8 mouse cellular contexts compared by ENCODE assay signal in the genomic region with DNA sequence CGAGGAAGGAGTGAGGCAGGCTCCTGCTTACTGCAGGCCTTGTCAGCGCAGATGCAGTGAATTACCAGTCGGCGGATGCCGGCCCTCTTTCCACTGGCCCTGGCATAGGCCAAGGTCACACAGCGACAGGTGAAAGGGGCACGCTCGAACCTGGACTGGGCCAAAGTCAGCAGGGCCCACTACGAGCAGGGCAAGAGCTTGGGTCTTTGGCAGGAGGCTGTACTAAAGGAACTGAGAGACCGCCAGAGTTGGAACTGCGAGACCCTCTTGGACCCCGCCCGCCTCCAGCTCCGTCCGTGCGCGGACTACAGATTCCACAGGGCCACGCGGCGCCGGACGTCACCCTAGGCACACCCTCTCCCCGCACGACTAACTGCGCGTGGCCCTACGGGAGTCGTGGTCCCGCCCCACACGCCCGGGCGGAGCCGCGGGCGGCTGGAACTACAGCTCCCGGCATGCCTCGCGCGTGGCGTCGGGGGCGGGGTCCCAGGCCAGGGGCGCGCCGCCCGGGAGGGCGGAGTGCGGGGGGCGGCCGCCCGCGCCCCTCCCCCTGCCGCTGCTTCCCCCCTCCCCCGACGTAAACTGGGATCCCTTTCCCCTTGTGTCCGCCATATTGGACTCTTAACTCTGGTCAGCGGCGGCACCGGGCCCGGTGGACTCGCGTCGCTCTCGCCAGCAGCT. TPM values are rescaled to one million over a fixed set of nuclear protein-coding genes. Genes with fewer than 3 reads are reported as not detected.
DNase-seq lines count a peak whose midpoint lies in the region; ATAC-seq and TF ChIP-seq lines count a peak whose summit lies in the region.

Fam193a (plus strand) TSS at position 593 of the 681 bp plus-strand sequence.

- no peaks in the 10 kb centered on the region for H3K27me3 ChIP-seq in embryonic facial prominence, embryonic 15.5 days
- H3K27me3 ChIP-seq in limb, embryonic 14.5 days (ENCODE audit: control insufficient read depth, insufficient read depth, low read length) = no peaks in the 10 kb centered on the region
- H3K27me3 ChIP-seq in midbrain, postnatal 0 days (ENCODE audit: insufficient read depth, low read length) = no peaks in the 10 kb centered on the region

- 0 out of 2 replicates have a peak, but pooled peaks have one; percentile 37 for TF ChIP-seq POLR2A in bone marrow, adult 2 months (IDR thresholded peaks at IDR 0.05; ENCODE audit: borderline replicate concordance, control insufficient read depth, low read depth, low read length)
- TF ChIP-seq POLR2A in limb, embryonic 14.5 days (IDR thresholded peaks at IDR 0.05; ENCODE audit: borderline replicate concordance, extremely low read depth, insufficient read depth, insufficient read length) = peak; percentile 70; the same call in 1 of the 2 replicates

- H3K4me1 ChIP-seq in bone marrow, adult 2 months (ENCODE audit: control insufficient read depth, insufficient read depth, low read length) = no peaks in the 10 kb centered on the region
- peaks cover 16% of the 10 kb centered on the region for H3K4me1 ChIP-seq in embryonic facial prominence, embryonic 15.5 days
- H3K4me1 ChIP-seq in limb, embryonic 14.5 days (ENCODE audit: control insufficient read depth, insufficient read depth, low read length) = peaks cover 17% of the 10 kb centered on the region
- H3K4me1 ChIP-seq in midbrain, postnatal 0 days (ENCODE audit: insufficient read depth, low read length) = peaks cover 13% of the 10 kb centered on the region; the same call in 1 of the 2 replicates

- H3K9me3 ChIP-seq in embryonic facial prominence, embryonic 15.5 days (replicated peaks) = no peaks in the 10 kb centered on the region
- H3K9me3 ChIP-seq in limb, embryonic 14.5 days (ENCODE audit: control insufficient read depth, low read length) = no peaks in the 10 kb centered on the region
- no peaks in the 10 kb centered on the region for H3K9me3 ChIP-seq in midbrain, postnatal 0 days (ENCODE audit: low read length)

- DNase-seq in 416B (ENCODE audit: low read depth) = peak; percentile 93
- peak; percentile 94 for DNase-seq in heart, adult 8-10 months (ENCODE audit: low spot score)
- DNase-seq in kidney, adult 9 months = peak; percentile 98
- peak; percentile 97 for DNase-seq in limb, embryonic 14.5 days (ENCODE audit: low spot score)
- peak; percentile 98 for DNase-seq in midbrain, postnatal 0 days (ENCODE audit: low spot score)
- peak; percentile 96 to 98 for DNase-seq in spleen, postnatal 14 days (ENCODE audit: low spot score in 2 of 2)

- H3K4me2 ChIP-seq in embryonic facial prominence, embryonic 15.5 days (replicated peaks) = peak within 1 kb of the TSS; percentile 60
- H3K4me2 ChIP-seq in limb, embryonic 14.5 days (replicated peaks; ENCODE audit: low read depth, low read length, severe bottlenecking) = peak within 1 kb of the TSS; percentile 75
- peak within 1 kb of the TSS; percentile 64 for H3K4me2 ChIP-seq in midbrain, postnatal 0 days (ENCODE audit: low read depth, low read length, poor library complexity, severe bottlenecking)

- WGBS in bone marrow, adult 2 months = under 1% methylated on average over 54 of the region's 64 CpGs
- under 1% methylated on average over 45 of the region's 64 CpGs for WGBS in embryonic facial prominence, embryonic 15.5 days
- under 1% methylated on average over 31 of the region's 64 CpGs for WGBS in limb, embryonic 14.5 days
- WGBS in midbrain, postnatal 0 days = under 1% methylated on average over 32 of the region's 64 CpGs

- H3K9ac ChIP-seq in embryonic facial prominence, embryonic 15.5 days = peak within 1 kb of the TSS; percentile 91
- H3K9ac ChIP-seq in limb, embryonic 14.5 days (ENCODE audit: low read depth, low read length, severe bottlenecking) = peak within 1 kb of the TSS; percentile 93
- peak within 1 kb of the TSS; percentile 98 for H3K9ac ChIP-seq in midbrain, postnatal 0 days (replicated peaks; ENCODE audit: low read length, poor library complexity, severe bottlenecking)

- peaks cover 10% of the 10 kb centered on the region; the same call in 1 of the 2 replicates for H3K36me3 ChIP-seq in embryonic facial prominence, embryonic 15.5 days
- no peaks in the 10 kb centered on the region for H3K36me3 ChIP-seq in limb, embryonic 14.5 days (ENCODE audit: control insufficient read depth, insufficient read depth, low read length)
- H3K36me3 ChIP-seq in midbrain, postnatal 0 days (ENCODE audit: insufficient read depth, low read length) = no peaks in the 10 kb centered on the region

- ATAC-seq in embryonic facial prominence, embryonic 15.5 days (ENCODE audit: insufficient number of reproducible peaks, low FRiP score, low TSS enrichment, low read depth) = peak; percentile 100
- peak; percentile 99 for ATAC-seq in limb, embryonic 14.5 days (ENCODE audit: low FRiP score, low read depth)
- ATAC-seq in midbrain, postnatal 0 days (ENCODE audit: low FRiP score) = peak; percentile 100

- H3K4me3 ChIP-seq in bone marrow, adult 2 months (replicated peaks; ENCODE audit: control insufficient read depth, low read depth, low read length) = peak within 1 kb of the TSS; percentile 94
- peak within 1 kb of the TSS; percentile 84 for H3K4me3 ChIP-seq in embryonic facial prominence, embryonic 15.5 days (replicated peaks)
- H3K4me3 ChIP-seq in limb, embryonic 14.5 days (replicated peaks; ENCODE audit: low read length) = peak within 1 kb of the TSS; percentile 87
- peak within 1 kb of the TSS; percentile 94 for H3K4me3 ChIP-seq in midbrain, postnatal 0 days (ENCODE audit: low read depth, low read length)

- TF ChIP-seq CTCF in bone marrow, adult 2 months (IDR thresholded peaks at IDR 0.05; ENCODE audit: control insufficient read depth, insufficient read depth, low read length) = no peak
- no peak for TF ChIP-seq CTCF in midbrain, postnatal 0 days (IDR thresholded peaks at IDR 0.05)

- H3K27ac ChIP-seq in bone marrow, adult 2 months (ENCODE audit: control insufficient read depth, insufficient read depth, low read depth, low read length, poor library complexity) = peak within 1 kb of the TSS; percentile 63
- H3K27ac ChIP-seq in embryonic facial prominence, embryonic 15.5 days (replicated peaks) = peak within 1 kb of the TSS; percentile 85
- H3K27ac ChIP-seq in limb, embryonic 14.5 days (replicated peaks; ENCODE audit: low read depth, low read length) = peak within 1 kb of the TSS; percentile 79
- H3K27ac ChIP-seq in midbrain, postnatal 0 days (ENCODE audit: low read depth, low read length) = peak within 1 kb of the TSS; percentile 98

RNA-seq across cellular contexts. Expression of gene Fam193a, which starts in this region (rescaled TPM):
- 13.0 and 23.9 TPM in 2 replicates for polyA plus RNA-seq in bone marrow, adult 2 months (2011; ENCODE audit: insufficient read depth, insufficient read length, low replicate concordance, missing spikeins)
- polyA plus RNA-seq in embryonic facial prominence, embryonic 15.5 days (2015; fragmentation: Nextera tagmentation; extraction: Ambion mirVana) = 13.2 and 13.5 TPM in 2 replicates
- total RNA-seq in heart, adult 8-10 months (2022) = 10 to 100 TPM; 21.1 to 26.8 (median 23.3) TPM
- polyA plus RNA-seq in limb, embryonic 14.5 days (2012; rRNA removed) = 57.5 and 85.7 TPM in 2 replicates
- polyA plus RNA-seq in limb, embryonic 14.5 days (2014; fragmentation: Nextera tagmentation; extraction: Ambion mirVana) = 16.6 and 19.2 TPM in 2 replicates
- 53.3 and 54.5 TPM in 2 replicates for total RNA-seq in midbrain, postnatal 0 days (2014; rRNA removed)
- polyA plus RNA-seq in midbrain, postnatal 0 days (2015; fragmentation: Nextera tagmentation; extraction: Ambion mirVana) = 9.6 and 12.4 TPM in 2 replicates

Comparison
In these comparisons a context has a peak if more than half of its experiments do, and no peak if none do; other contexts are left out.
1. Peak in every context shown above with its lines: DNase-seq, ATAC-seq, H3K4me3 ChIP-seq and H3K27ac ChIP-seq.